Mouse (Mus musculus) heart, embryonic 14.5 days (tissue): ENCODE measurements at regions not wholly inside any gene's neighbourhood (a gene's known extent, or its start where the extent isn't known, plus 50 kb on each side); places are given as distances from the start of the nearest gene placed in this dataset.

Experiments used
- ATAC-seq: fragments of 200-750 bp; cut with Nextera tagmentation; 2 replicates; pipeline ENCODE4 v1.8.0; 2017; ENCODE audit warnings: low read depth, moderate TSS enrichment; ENCODE audit not compliant: insufficient number of reproducible peaks, insufficient read depth, low FRiP score
- H3K27ac ChIP-seq, 2 experiments: fragments of 200-500 bp in 1 of 2; fragments of 300-500 bp in 1 of 2; sonication (generic) in 1 of 2; replicated peaks in 1 of 2; 2 replicates each; pipeline ENCODE4 v1.5.1; 2012 to 2014; ENCODE audit warnings: low read depth in 2 of 2, low read length in 2 of 2, control low read depth in 1 of 2, mild to moderate bottlenecking in 1 of 2, mixed read lengths in 1 of 2; ENCODE audit not compliant: control insufficient read depth in 1 of 2, insufficient read depth in 1 of 2
- H3K27me3 ChIP-seq: fragments of 300-500 bp; sonication (generic); 2 replicates; pipeline ENCODE4 v1.6.1; 2014; ENCODE audit warnings: mild to moderate bottlenecking, low read length, control low read depth; ENCODE audit not compliant: control insufficient read depth, insufficient read depth
- H3K36me3 ChIP-seq: fragments of 300-500 bp; sonication (generic); 2 replicates; pipeline ENCODE4 v1.6.1; 2014; ENCODE audit warnings: mild to moderate bottlenecking, control low read depth, low read length, mixed read lengths; ENCODE audit not compliant: control insufficient read depth, insufficient read depth
- H3K4me1 ChIP-seq, 2 experiments: fragments of 200-500 bp in 1 of 2; fragments of 300-500 bp in 1 of 2; sonication (generic) in 1 of 2; 2 replicates each; pipeline ENCODE4 v1.6.1; 2012 to 2014; ENCODE audit warnings: low read length in 2 of 2, control low read depth in 1 of 2, mixed read lengths in 1 of 2; ENCODE audit not compliant: control insufficient read depth in 2 of 2, insufficient read depth in 2 of 2
- H3K4me2 ChIP-seq: fragments of 300-500 bp; sonication (generic); 2 replicates; pipeline ENCODE4 v1.6.1; 2014; ENCODE audit warnings: mild to moderate bottlenecking, low read length
- H3K4me3 ChIP-seq, 2 experiments: fragments of 200-500 bp in 1 of 2; fragments of 300-500 bp in 1 of 2; sonication (generic) in 1 of 2; 2 replicates each; pipeline ENCODE4 v1.5.1; 2012 to 2014; ENCODE audit warnings: low read length in 2 of 2, mild to moderate bottlenecking in 2 of 2, control low read depth in 1 of 2, low read depth in 1 of 2, moderate library complexity in 1 of 2; ENCODE audit not compliant: control insufficient read depth in 1 of 2, insufficient read depth in 1 of 2
- H3K9ac ChIP-seq: fragments of 300-500 bp; sonication (generic); 2 replicates; pipeline ENCODE4 v1.6.1; 2014; ENCODE audit warnings: mild to moderate bottlenecking, low read length
- H3K9me3 ChIP-seq: fragments of 300-500 bp; sonication (generic); 2 replicates; pipeline ENCODE4 v1.6.1; 2016; ENCODE audit warnings: low read length, control low read depth; ENCODE audit not compliant: control insufficient read depth
- WGBS: fragments of 180-500 bp; shearing (Covaris S2); extraction: QIAGEN DNeasy Blood & Tissue Kit; methylation state at CpG from one replicate; pipeline ENCODE4 v1.1.7; 2014; 5-methylcytosine and 5-hydroxymethylcytosine counted together

DNA sequence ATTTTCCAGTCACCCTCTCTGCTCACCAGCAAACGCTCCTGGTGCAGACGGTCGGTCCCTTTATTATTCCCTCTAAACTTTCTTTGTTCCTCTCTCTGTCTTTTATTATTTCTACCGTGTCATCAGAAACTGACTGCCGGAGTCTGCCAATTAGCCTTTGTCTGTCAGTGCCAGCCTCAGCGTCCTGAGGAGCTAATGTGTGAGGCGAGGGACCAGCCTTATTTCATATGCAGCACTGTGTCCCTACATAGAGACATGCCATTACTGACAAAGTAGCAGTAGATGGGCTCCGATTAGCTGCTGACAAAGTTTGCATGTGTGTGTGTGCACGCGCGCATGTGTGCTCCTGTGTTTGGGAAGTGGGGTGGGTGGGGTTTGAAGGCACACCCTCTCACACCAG lies 82.6 kb upstream of the Zfp64 start:
- no peaks in the 10 kb centered on the region for H3K36me3 ChIP-seq
- no peaks in the 10 kb centered on the region for H3K4me1 ChIP-seq
- H3K4me2 ChIP-seq = no peak overlapping the region
- no peak overlapping the region for H3K9ac ChIP-seq
- no peak overlapping the region for H3K27ac ChIP-seq
- no peak overlapping the region for H3K4me3 ChIP-seq
- WGBS = 83% methylated on average over 11 of the region's 11 CpGs
- H3K27me3 ChIP-seq = no peaks in the 10 kb centered on the region; the same call in 1 of the 2 replicates
- peaks cover 3% of the 10 kb centered on the region; the same call in 1 of the 2 replicates for H3K9me3 ChIP-seq
- no peak for ATAC-seq

DNA sequence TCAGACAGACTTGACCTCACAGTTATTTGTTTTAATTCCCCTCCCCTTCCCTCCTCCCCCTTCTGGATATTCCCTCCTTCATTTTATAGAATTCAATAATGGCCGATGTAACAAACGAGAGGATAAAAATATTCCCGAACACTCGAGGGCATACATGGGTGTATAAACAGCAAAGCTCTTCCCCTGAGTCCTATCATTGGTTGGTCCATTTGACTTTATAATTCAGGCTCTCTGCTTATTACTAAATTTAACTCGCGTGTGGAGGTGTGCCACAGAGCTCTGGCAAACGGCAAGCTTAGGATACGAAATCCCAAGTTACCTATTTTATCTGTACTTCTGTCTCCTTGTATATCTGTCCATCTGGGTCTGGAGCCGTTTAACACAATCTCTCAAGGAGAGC lies 82.1 kb upstream of the Zfp64 start:
- 78% methylated on average over 9 of the region's 9 CpGs for WGBS
- Histone ChIP-seq H3K36me3 (no peaks in the 10 kb centered on the region), H3K9me3 (peaks cover 3% of the 10 kb centered on the region; the same call in 1 of the 2 replicates), H3K4me1 (no peaks in the 10 kb centered on the region), H3K9ac (no peak overlapping the region), H3K4me2 (no peak overlapping the region), H3K27me3 (no peaks in the 10 kb centered on the region; the same call in 1 of the 2 replicates), H3K4me3 (no peak overlapping the region), H3K27ac (no peak overlapping the region)
- no peak for ATAC-seq

DNA sequence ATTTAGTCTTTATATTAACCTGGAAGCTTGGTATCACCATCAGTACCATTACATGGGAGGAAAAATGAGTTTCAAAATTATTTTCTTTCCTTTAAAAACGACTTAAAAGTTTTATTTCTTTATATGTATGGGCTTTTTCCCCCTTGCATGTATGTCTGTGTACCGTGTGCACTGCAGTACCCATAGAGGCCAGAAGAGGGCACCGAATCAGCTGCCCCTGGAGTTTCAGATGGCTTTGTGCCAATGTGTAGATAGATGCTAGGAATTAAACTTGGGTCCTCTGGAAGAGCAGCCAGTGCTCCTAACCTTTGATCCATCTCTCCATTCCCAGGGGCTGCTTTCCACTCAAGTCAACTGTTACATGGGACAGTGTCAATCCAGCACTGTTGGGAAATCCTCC lies 79.9 kb upstream of the Zfp64 start:
- H3K27ac ChIP-seq = no peak overlapping the region
- H3K4me1 ChIP-seq = no peaks in the 10 kb centered on the region
- no peak overlapping the region for H3K4me3 ChIP-seq
- 38% methylated on average over 3 of the region's 3 CpGs for WGBS
- no peak overlapping the region for H3K4me2 ChIP-seq
- no peaks in the 10 kb centered on the region for H3K36me3 ChIP-seq
- H3K9ac ChIP-seq = no peak overlapping the region
- H3K9me3 ChIP-seq = no peaks in the 10 kb centered on the region
- H3K27me3 ChIP-seq = no peaks in the 10 kb centered on the region; the same call in 1 of the 2 replicates
- ATAC-seq = no peak

DNA sequence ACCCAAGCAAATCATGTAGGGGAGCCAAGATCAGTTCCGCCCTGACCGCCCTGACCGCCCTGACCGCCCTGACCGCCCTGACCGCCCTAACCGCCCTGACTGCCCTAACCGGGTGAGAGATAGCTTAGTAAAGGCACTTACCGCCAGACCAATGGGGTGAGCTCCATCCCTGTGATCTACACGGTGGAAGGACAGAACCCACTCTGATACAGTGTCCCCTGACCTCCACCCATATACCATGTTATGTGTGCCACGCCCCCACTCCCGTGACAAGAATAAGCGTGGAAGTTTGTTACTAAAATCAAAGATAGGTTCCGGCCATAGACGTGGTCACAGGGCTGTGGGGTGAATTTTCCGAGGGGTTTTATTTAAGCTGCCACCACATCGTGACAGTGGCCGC lies 78.6 kb upstream of the Zfp64 start:
- Histone ChIP-seq H3K9me3 (no peaks in the 10 kb centered on the region), H3K4me2 (no peak overlapping the region), H3K9ac (no peak overlapping the region), H3K27ac (no peak overlapping the region), H3K4me1 (no peaks in the 10 kb centered on the region), H3K27me3 (no peaks in the 10 kb centered on the region; the same call in 1 of the 2 replicates), H3K36me3 (no peaks in the 10 kb centered on the region), H3K4me3 (no peak overlapping the region)
- no peak for ATAC-seq
- WGBS = 53% methylated on average over 18 of the region's 18 CpGs

DNA sequence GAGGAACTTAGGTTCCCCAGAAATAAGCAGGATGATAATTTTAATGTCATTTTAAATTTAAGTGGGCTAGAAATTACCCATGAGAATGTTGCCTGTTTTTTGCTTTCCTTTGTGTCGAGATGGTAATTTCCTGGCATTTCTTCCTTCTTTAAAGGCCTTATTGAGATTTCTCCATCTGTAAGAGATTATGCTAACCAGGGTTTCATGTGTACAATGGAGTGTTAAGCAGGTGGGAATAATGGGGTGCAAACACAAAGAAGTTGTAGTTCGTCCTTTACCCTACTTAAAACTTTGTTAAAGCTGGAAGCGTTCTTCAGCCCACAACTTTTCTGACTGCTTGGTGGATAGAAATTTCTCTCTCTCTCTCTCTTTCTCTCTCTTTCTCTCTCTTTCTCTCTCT lies 77.8 kb upstream of the Zfp64 start:
- WGBS = 64% methylated on average over 3 of the region's 3 CpGs

DNA sequence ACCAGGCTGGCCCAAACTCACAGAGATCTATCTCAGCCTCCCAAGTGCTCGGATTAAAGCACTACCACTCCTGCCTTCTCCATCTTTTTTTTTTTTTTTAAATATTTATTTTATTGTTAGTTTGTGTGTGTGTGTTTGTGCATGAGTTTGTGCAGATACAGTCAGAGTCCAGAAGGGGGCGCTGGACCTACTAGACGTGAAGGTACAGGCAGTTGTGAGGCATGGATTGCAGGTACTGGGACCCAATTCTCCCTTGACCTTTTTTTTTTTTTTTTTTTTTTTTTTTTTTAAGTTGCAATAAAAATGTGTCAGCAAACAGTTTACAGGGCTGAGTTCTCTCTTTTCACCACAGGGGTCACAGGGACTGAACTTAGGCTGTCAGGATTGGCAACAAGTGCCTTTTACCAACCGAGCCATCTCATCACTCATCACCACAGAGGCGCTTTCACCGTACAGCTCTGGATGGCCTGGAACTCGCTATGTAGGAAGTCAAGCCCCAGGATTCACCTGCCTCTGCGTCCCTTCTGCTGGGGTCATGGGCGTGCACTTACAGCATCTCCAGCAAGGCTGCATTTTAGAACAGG lies 73.2 kb upstream of the Zfp64 start:
- Histone ChIP-seq H3K27me3 (no peaks in the 10 kb centered on the region; the same call in 1 of the 2 replicates), H3K27ac (no peak overlapping the region), H3K4me2 (no peak overlapping the region), H3K9ac (no peak overlapping the region), H3K4me1 (no peaks in the 10 kb centered on the region), H3K4me3 (no peak overlapping the region), H3K9me3 (peaks cover 3% of the 10 kb centered on the region; the same call in 1 of the 2 replicates), H3K36me3 (no peaks in the 10 kb centered on the region)
- ATAC-seq = no peak
- 63% methylated on average over 9 of the region's 9 CpGs for WGBS

More for the DNA sequence above, 77.8 kb upstream of the Zfp64 start:
- Histone ChIP-seq H3K9ac (no peak overlapping the region), H3K4me1 (no peaks in the 10 kb centered on the region), H3K27ac (no peak overlapping the region), H3K27me3 (no peaks in the 10 kb centered on the region; the same call in 1 of the 2 replicates), H3K9me3 (no peaks in the 10 kb centered on the region), H3K4me2 (no peak overlapping the region), H3K4me3 (no peak overlapping the region), H3K36me3 (no peaks in the 10 kb centered on the region)
- ATAC-seq = no peak

DNA sequence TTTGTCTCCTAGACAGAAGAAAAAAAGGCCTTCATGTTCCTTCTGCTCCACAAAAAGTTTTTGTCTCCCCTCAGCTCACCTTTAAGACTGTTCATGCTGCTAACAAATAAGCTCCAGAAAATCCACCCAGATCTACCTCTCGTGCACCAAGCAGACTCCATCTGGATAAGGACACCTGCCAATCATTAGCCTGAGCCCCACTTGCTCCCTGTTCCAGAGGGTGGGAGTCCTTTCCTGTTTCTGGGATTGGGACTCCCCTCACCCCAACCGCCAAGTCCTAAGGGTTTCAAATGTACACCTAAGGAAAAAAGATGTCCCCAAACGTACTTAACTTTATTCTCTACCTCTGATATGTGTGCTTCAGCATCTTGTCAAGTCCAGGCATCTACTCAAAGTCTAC lies 63.6 kb upstream of the Zfp64 start:
- 71% methylated on average over 3 of the region's 3 CpGs for WGBS
- Histone ChIP-seq H3K27me3 (no peaks in the 10 kb centered on the region), H3K4me3 (no peak overlapping the region)

DNA sequence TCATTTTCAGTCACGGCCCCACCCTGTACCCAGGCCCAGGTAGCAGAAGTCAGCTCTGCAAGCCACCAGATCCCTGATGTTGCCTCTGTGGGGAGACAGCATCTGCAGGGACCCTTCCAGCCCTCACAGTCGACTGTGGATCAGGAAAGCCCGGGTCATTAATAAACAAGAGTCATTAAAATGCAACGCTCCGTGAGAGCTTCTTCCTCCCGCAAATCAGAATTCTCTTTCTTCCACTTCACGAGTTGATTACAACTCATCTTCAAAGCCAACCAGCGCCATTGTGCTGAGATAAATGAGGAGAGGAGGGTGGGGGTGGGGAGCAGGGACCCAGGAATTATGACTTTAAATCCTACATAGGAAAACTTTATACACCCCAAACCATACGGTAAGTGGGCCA lies 54.9 kb upstream of the Zfp64 start:
- Histone ChIP-seq H3K4me3 (no peak overlapping the region), H3K36me3 (no peaks in the 10 kb centered on the region), H3K4me1 (no peaks in the 10 kb centered on the region), H3K9ac (no peak overlapping the region), H3K27me3 (no peaks in the 10 kb centered on the region), H3K4me2 (no peak overlapping the region), H3K27ac (no peak overlapping the region), H3K9me3 (peaks cover 3% of the 10 kb centered on the region; the same call in 1 of the 2 replicates)
- no peak for ATAC-seq
- WGBS = 61% methylated on average over 9 of the region's 9 CpGs

More for the DNA sequence above, 63.6 kb upstream of the Zfp64 start:
- H3K4me2 ChIP-seq = no peak overlapping the region
- no peaks in the 10 kb centered on the region for H3K36me3 ChIP-seq
- H3K27ac ChIP-seq = no peak overlapping the region
- no peaks in the 10 kb centered on the region for H3K4me1 ChIP-seq
- no peak for ATAC-seq
- H3K9ac ChIP-seq = no peak overlapping the region
- peaks cover 4% of the 10 kb centered on the region; the same call in 1 of the 2 replicates for H3K9me3 ChIP-seq
